Mouse (Mus musculus): ENCODE data around the gene Inf2.

- TF ChIP-seq GATA1 (IDR thresholded peaks at IDR 0.05; ENCODE audit: borderline replicate concordance, low read length) (no peak), FLI1 (IDR thresholded peaks at IDR 0.05; ENCODE audit: low read length) (no peak)
Observed at GRCm38 (mm10) chr12:112540321-112540720, 48.3 kb upstream of the Inf2 start.

All from megakaryocyte, embryonic 14.5 days (primary cell).